Mouse (Mus musculus): Measurements from ENCODE around the gene Enah. TPM values are rescaled to one million over a fixed set of nuclear protein-coding genes. Genes with fewer than 3 reads are reported as not detected.

The Enah gene
- total RNA-seq, 2 experiments from 2014 or later: 196 to 207 TPM

DNA sequence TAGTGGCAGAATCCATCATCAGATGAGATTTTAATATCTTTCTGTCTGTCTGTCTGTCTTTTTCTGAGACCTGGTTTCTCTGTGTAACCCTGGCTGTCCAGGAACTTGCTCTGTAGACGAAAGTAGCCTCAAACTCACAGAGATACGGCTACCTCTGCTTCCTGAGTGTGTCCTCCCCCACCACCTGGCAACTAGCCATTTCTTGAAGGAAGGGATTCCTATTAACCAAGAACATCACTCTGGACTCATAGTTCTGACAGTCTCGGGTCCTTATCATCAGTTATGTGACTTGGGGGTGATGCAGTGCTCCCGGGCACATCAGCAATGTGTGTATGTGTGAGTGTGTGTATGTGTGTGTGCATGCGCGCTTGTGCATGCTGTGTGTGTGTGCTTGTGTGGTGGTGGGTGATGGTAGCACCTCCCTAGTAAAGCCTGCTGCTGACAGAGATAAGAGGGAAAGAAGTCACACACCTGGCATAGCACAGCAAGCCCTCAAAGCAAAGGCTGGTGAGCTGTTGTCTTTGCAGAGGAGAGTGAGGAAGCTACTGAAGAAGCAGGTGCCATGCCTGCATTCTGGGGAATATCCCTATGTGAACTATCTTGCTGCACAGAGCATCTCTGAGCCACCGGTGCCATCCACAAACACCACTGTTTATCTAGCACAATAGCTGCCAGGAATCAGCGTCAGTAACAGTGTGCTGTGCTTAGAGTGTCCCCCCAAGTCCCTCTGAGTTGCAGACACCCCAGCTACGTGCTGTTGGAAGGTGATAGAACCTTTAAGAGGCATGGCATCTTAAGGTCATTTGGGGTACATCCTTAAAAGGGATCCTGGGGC lies 146.5 kb downstream of the Enah start:
- DNase-seq: no peak

DNA sequence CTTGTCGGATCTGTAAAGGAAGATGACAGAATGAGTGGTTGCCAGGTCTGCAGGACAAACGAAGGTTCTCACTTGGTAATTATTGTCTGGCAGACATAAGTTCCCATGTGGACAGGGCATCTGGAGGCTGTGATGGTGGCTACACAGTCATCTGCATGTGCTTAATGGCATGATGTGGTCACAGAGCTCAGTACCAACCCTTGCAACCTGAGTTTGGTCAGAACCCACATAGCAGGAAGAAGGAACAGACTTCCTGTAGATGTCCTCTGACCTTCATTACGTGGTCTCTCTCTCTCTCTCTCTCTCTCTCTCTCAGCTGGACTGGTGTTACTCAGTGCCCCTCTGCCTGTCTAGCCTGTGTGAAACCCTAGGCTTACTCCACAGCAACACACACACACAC lies 147.2 kb downstream of the Enah start:
- no peak for DNase-seq

DNA sequence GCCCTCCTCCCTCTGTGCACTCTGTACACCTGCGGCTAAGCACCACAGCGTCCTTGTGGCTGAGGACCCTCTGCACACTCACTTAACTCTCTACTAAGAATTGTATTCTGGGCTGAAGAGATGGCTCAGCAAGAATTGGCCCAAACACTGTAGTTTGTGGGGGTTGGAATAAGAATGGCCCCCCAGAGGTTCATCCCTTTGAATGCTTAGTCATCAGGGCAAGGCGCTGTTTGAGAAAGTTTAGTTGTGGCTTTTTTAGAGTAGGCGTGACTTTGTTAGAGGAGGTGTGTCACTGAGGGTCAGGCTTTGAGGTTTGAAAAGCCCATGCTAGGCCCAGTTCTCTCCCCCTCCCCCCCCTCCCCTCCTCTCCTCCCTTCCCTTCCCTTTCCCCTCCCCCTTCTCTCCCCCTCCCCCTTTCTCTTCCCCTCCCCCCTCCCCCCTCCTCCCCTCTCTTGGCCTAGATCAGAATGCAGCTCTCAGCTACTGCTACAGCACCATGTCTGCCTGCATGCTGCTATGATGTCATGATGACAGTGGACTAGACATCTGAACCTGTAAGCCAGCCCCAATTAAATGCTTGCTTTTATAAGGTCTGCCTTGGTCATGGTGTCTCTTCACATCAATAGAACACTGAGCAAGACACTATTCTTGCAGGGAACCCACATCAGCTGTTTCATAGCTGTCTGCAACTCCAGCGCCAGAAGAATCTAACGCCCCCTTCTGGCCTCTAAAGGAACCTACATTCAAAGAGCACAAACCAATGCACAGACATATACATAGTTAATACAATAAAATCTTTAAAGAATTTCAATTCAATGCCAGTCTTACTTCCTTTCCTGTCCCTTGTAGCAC lies 153.1 kb downstream of the Enah start:
- no peak for DNase-seq

DNA sequence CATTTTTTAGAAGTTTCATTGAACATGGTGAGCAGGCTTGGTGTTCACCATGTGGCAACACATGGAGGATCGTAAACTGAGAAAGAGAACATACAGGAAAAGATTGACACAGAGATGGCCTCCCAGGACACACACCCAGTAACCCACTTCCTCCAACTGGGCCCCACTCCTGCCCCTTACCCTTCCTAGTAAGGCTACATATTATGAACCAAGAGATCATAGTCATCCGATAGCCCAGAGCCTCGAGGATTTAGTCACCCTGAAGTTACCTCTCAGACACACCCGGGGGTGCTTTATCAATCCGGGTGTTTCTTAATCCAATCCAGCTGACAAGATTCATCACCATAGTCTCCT lies 153.9 kb downstream of the Enah start:
- no peak for DNase-seq

DNA sequence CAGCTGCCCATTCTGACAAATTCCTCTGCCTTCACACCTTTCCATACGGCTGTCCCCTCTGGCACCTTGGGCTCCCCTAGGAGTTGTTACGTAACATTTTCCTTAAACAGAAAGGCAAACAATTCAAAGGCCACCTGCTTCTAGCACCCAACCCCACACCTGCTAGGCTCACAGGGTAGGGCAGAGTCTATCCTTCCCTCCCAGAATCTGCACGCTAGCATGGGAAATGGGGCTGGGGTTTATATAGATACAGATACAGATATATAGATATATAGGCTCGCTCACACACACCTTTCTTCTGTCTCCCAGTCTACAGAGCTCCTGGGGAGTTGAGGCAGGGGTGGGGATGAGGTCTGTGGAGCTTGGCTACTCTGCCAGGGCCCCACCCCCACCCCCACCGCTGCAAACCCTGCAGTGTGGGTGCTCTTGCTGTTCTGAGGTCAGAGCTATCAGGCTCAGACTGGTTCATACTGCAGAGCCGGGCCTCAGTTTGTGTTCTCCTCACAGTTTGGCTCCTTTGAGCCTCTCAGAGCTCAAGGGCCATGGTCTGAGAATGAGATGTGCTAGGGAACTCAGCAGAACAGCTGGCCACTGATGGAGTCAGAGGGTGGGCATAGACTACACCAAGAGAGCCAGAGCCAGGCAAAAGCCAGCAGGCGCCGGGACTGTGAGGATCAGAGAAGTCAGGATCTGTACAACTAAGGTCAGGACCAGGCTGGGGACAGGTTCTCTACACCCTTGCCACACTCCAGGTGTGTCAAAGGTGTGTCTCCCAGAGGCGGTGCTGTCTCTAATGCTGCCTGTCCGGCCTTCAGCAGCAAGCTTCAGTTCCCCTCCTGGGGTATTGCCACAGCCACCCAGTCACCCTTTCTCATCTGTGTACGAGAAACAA lies 154.6 kb downstream of the Enah start:
- no peak for DNase-seq

DNA sequence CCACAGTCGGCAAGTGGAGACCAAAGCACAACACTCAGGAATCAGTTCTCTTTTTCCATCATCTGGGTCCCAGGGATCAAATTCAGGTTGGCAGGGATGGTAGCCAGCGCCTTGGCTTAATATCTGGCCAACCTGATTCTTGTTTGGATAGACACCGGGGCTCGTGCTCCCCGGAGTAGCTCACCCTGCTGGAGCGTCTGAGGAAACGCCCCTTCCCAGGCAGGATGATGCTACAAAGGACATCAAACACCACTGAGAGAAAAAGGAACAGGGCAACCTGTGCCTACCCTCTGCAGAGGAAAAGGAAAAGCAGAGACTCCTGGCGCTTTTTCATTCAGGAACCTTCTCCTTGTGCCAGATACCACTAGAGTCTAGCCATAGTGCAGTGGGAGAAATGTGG lies 156.4 kb downstream of the Enah start:
- no peak for DNase-seq

DNA sequence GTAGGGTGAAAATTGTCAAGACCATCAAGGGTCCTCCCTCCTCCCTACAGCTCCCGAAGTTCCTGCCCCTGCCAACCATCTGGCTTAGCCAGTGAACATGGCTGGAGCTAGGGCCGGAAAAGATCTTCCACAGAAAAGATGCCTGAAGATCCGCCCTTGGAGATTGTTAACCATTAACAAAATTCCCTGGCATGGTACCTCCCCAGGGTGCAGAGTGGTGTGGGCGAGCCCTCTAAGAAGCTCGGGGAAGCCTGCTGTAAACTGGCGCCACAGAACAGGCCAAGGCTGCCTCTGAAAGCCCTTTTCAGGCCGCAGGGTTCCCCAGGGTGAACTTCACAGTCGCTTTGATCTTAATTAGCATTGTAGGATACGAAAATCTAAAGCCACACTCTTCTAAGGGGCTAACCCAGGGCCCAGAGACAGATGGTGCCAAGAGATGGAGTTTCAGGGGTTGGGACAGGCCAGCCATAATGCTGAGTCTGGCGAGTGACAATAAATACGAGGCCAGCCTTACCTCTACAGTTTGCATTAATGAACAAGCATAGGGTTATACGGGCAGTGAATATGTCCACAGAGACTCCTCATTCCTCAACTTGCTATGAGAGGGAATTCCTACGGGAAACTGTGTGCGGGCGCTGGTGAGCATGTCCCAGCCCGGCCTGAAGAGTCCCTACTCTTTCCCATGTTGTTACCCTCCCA lies 157.0 kb downstream of the Enah start:
- no peak for DNase-seq

DNA sequence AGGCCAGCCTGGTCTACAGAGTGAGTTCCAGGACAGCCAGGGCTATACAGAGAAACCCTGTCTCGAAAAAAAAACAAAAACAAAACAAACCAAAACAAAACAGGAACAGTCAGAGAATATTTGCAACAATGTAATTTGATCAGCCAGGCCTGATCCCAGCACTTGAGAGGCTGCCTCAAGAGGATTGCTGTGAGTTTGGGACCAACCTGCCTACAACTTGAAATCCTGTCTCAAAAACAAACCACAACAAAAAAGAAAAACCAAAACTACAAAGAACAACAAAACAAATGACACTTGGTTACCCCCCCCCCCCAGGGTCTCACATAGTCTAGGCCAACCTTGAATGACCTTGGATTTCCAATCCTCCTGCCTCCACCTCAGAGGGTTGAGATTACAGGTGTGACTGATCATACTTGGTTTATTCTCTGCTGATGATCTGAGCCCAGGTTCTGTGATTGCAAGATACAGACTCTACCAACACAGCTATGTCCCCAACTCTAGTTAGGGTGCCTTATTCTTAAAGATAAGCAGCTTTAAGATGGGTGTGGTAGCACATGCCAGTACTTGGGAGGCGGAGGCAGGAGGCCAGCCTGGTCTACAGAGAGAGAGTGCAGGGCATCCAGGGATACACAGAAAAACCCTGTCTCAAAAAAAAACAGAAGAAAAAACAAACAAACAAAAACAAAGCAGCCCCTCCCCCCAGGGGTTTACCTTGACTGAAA lies 158.4 kb downstream of the Enah start:
- DNase-seq: no peak

DNA sequence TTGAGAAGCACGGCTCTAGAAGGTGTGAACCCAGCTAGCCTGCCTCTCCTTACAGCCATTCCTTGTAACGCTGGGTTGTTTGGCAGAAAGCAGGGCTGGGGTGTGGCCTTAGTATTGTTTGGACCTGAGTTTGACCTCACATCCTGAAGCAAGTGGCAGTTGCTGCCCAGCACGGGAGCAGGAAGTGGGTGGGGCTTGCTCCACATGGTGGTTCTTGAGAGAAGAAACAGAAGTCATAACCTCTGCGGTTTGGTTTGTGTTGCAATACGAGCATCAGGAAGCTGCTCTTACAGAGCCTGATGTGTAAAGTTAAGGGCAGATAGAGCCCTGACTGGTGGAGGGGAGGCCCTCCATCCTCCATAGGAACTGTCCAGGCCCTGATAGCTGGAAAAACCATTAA lies 159.1 kb downstream of the Enah start:
- DNase-seq: peak; percentile 77

DNA sequence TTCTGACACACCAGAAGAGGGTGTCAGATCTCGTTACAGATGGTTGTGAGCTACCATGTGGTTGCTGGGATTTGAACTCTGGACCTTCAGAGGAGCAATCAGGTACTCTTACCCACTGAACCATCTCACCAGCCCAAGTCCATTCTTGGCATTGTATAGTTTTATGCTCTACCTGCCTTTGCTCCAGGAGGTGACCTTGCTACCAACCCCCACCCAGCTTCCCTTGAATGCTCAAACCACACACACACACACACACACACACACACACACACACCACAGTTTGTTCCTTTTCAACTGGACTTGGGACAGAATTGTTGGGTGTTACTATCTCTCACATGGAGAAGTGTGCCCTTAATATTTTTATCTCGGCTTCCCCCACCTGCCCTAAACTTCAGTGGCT lies 163.5 kb downstream of the Enah start:
- DNase-seq: no peak

DNA sequence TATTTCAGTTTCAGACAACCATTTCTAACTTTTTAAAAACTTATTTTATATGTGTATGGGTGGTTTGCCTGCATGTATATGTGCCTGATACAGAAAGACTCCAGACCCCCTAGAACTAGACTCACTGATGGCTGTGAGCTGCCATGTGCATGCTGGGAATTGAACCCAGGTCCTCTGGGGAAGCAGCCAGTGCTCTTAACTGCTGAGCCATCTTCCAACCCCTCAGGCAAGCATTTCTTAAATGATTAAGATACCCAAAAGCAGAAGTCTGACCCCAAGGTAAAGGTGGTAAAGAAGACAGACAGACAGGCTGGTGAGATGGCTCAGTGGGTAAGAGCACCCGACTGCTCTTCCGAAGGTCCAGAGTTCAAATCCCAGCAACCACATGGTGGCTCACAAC lies 165.0 kb downstream of the Enah start:
- no peak for DNase-seq

DNA sequence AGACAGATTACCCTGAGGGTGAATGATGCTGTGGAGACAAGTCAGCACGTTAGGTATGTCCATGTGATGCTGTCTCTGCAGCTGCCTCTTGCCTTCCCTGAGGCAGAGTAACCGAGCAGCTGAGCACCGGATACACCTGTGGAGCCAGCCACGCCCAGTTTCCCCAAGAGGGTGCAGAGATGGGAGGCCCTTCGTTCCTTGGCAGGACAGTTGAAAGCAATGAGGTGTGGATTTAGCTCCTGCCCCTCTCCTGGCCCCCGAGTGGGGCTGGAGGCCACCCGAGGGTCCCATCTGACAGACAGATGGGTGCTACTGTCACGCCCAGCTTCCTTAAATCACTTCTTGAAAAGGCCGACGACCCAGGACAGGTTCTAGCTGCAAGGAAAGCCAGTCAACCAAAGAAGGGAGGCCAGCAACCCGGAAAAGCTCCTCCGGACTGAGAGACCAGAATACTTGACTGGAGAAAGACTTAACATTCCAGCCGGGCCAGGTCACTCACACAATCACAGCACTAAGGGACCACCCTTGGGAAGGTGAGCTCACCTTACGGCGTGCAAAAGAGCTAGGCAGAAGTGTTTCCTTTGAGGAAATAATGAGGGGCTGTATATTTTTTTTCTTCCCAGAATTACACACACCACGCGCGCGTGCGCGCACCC lies 166.6 kb downstream of the Enah start:
- peak; percentile 34 for DNase-seq

DNA sequence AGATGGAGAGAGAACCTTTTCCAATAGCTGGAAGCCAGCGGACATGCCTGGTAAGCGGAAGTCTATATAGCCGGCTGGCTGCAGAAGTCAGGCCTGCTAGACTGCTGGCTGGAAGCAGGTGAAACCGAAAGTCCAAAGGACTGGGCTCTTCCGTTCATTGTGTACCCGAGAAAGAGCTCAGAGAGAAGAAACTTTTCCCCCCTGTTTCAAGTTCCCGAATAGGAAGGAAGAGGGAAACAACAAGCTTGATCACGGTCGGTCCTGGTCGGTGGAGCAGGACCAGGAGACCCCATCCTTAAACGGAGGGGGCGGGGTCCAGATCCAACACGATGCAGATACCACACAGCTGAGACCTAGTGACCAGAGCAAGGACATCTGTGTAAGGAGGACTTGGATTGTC lies 167.3 kb downstream of the Enah start:
- no peak for DNase-seq

DNA sequence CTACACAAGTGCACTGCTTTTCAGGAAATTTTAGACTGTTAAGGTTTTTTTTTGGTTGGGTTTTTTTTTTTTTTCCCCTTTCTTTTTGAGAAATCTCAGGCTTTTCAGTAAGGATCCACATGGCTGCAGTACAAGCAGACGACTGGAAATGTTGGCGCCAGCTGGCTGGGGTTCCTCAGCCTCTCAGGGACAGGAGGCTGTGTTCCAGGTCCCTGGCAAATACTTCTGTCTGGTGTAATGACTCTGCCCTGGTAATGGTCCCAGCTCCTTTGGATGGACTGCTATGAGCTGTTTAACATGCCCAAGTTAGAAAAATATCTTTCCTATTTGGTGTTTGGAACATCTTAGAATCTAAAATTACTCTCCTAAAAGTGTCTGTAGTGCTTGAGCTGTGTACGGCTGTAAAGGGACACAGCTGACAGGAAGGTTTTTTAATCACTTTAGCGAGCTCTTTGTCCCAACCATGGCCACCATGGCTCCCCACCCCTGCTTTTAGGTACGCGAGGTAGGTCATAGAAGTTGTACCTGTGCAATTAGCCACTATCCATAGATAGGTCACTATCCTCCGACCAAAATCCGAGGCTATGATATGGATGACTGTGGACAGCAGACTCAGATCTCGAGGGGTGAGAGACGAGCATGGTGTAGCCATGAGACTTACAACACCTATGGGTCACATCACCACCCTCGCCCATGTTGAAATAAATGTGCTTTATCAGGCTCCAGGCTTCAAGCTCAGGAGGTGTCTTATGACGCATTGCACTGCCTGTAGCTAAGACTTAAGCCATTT lies 168.1 kb downstream of the Enah start:
- peak; percentile 54 for DNase-seq

DNA sequence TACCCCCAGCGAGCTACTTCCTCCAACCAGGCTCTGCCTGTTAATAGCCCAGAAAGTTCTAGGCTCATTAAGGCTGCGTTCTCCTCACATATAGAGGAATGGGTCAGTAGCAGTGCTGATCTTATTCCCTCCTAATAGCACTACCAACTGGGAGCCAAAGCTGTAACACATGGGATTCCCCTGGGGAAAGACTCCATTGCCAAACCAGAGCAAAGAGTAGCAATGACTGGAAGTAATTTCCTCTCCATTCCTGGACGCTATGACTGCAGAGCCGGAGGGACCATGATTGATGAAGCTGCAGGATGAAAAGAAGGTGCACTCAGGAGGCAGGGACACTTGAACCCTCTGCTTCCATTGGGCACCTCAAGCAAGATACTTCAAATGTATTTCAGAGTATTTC lies 169.3 kb downstream of the Enah start:
- DNase-seq: no peak

DNA sequence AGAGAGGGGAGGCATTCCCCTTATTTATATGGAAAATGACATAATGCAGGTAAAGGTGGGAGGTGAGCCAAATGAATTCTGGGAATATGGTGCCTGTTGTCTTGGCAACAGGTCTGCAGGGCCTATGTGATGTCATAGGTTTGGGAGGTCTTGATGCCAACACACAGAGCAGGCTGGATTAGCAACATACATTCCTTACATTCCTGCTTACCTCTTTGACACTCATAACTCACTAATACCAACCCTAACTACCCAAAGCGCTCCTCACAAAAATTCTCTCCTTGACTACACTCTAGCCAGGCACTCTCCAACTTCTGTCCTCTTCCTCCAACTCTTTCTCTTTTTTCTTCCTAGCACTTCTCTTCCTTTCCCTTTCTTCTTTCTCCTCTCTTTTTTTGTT lies 171.6 kb downstream of the Enah start:
- DNase-seq: no peak

DNA sequence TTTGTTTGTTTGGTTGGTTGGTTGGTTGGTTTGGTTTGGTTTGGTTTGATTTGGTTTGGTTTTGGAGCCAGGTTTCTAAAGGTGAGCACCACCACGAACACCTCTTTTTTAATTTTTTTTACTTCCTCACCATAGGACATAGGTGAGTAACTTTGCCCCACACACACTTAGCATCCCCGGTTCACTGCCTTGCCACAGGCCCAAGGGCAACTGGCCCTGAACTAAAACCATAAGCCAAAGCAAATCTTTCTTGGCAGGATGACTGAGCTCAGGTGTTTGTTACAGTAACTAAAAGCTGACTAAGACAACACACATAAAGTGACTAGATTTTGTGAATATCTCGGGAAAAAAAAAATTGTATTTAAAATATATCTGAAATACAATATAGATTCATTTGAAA lies 172.4 kb downstream of the Enah start:
- DNase-seq: no peak
